Mouse (Mus musculus) hematopoietic stem cell, adult 5-6 weeks (primary cell): ENCODE results near the gene Sowahc. TPM values are rescaled to one million over a fixed set of nuclear protein-coding genes. Genes with fewer than 3 reads are reported as not detected.

ENCODE experiments used
- total RNA-seq: library from RNA; stranded (forward); fragments of 172-1452, 232-1000 nt; gene quantifications from 2 replicates; pipeline ENCODE4 v1.2.3, GENCODE M21; 2017

Gene Sowahc
- total RNA-seq, 1 experiment from 2014 or later: 2.0 TPM

Other genes starting within 250 kb of the Sowahc start
- 4.8 and 9.4 TPM in 2 replicates for gene Sept10, start 106 bp upstream of the Sowahc start, total RNA-seq
- gene P4ha1, start 101.3 kb downstream of the Sowahc start, total RNA-seq: 40.1 and 43.2 TPM in 2 replicates
- gene Gm10273, start 173.7 kb downstream of the Sowahc start, total RNA-seq: 34.6 and 55.0 TPM in 2 replicates
- gene Pla2g12b, start 181.7 kb downstream of the Sowahc start, total RNA-seq: not detected in 2 replicates
- 0.45 TPM in 1 of 2 replicates, not detected in the other for gene Oit3, start 219.8 kb downstream of the Sowahc start, total RNA-seq